Mouse (Mus musculus): ENCODE results near the gene Ccdc12. TPM values are rescaled to one million over a fixed set of nuclear protein-coding genes. Genes with fewer than 3 reads are reported as not detected.

The Ccdc12 gene
- total RNA-seq, 2 experiments from 2014 or later, result 44.8 to 58.6 TPM

GRCm38 (mm10) chr9:110725721-110726135, 69.4 kb downstream of the Ccdc12 start:
- intact Hi-C loops (cut with DNase I), result no loop called here
- DNase-seq (ENCODE audit: low spot score in 2 of 2), result peak; percentile 49 to 54

- intact Hi-C loops (cut with DNase I), result no loop called here
- DNase-seq (ENCODE audit: low spot score in 2 of 2), result peak; percentile 47 to 50
Observed at GRCm38 (mm10) chr9:110726867-110727266, 70.6 kb downstream of the Ccdc12 start.

GRCm38 (mm10) chr9:110729841-110730240, 73.5 kb downstream of the Ccdc12 start:
- intact Hi-C loops (cut with DNase I), result loop anchor here (10.0 kb wide), 1 partner anchor 225 kb away; the partner anchor contains the start of gene Lrrc2

GRCm38 (mm10) chr9:110731859-110732258, 75.6 kb downstream of the Ccdc12 start:
- DNase-seq (ENCODE audit: low spot score in 2 of 2), result no peak
- intact Hi-C loops (cut with DNase I), result loop anchor here (10.0 kb wide), 1 partner anchor 223 kb away; the partner anchor contains the start of gene Lrrc2

More at GRCm38 (mm10) chr9:110729841-110730240, 73.5 kb downstream of the Ccdc12 start:
- DNase-seq (ENCODE audit: low spot score in 2 of 2), result peak in 1 of 2 experiments; percentile 58

- intact Hi-C loops (cut with DNase I), result loop anchor here (10.0 kb wide), 1 partner anchor 222 kb away; the partner anchor contains the start of gene Lrrc2
- DNase-seq (ENCODE audit: low spot score in 2 of 2), result peak; percentile 43 to 52
Observed at GRCm38 (mm10) chr9:110732623-110733022, 76.3 kb downstream of the Ccdc12 start.

- no peak for DNase-seq (ENCODE audit: low spot score in 2 of 2)
- intact Hi-C loops (cut with DNase I), result loop anchor here (10.0 kb wide), 1 partner anchor 222 kb away; the partner anchor contains the start of gene Lrrc2
Observed at GRCm38 (mm10) chr9:110733102-110733501, 76.8 kb downstream of the Ccdc12 start.

- intact Hi-C loops (cut with DNase I), result loop anchor here (10.0 kb wide), 1 partner anchor 221 kb away; the partner anchor contains the start of gene Lrrc2
Observed at GRCm38 (mm10) chr9:110734154-110734553, 77.9 kb downstream of the Ccdc12 start.

GRCm38 (mm10) chr9:110736362-110736761, 80.1 kb downstream of the Ccdc12 start:
- no peak for DNase-seq (ENCODE audit: low spot score in 2 of 2)
- intact Hi-C loops (cut with DNase I), result loop anchor here (10.0 kb wide), 1 partner anchor 218 kb away; the partner anchor contains the start of gene Lrrc2

More at GRCm38 (mm10) chr9:110734154-110734553, 77.9 kb downstream of the Ccdc12 start:
- no peak for DNase-seq (ENCODE audit: low spot score in 2 of 2)

- intact Hi-C loops (cut with DNase I), result loop anchor here (10.0 kb wide), 1 partner anchor 217 kb away; the partner anchor contains the start of gene Lrrc2
- DNase-seq (ENCODE audit: low spot score in 2 of 2), result no peak
Observed at GRCm38 (mm10) chr9:110738054-110738453, 81.8 kb downstream of the Ccdc12 start.

GRCm38 (mm10) chr9:110739961-110740360, 83.7 kb downstream of the Ccdc12 start:
- DNase-seq (ENCODE audit: low spot score in 2 of 2), result no peak
- intact Hi-C loops (cut with DNase I), result loop anchor here (10.0 kb wide), 1 partner anchor 215 kb away; the partner anchor contains the start of gene Lrrc2

GRCm38 (mm10) chr9:110741711-110742294, 85.5 kb downstream of the Ccdc12 start, which contains the start of gene Myl3:
Myl3 (plus strand) TSS chr9:110741861.
- DNase-seq (ENCODE audit: low spot score in 2 of 2), result no peak
- intact Hi-C loops (cut with DNase I), result no loop called here

GRCm38 (mm10) chr9:110742295-110742950, 86.1 kb downstream of the Ccdc12 start:
- intact Hi-C loops (cut with DNase I), result no loop called here
- no peak for DNase-seq (ENCODE audit: low spot score in 2 of 2)

GRCm38 (mm10) chr9:110742951-110743455, 86.7 kb downstream of the Ccdc12 start:
- no peak for DNase-seq (ENCODE audit: low spot score in 2 of 2)
- intact Hi-C loops (cut with DNase I), result no loop called here

GRCm38 (mm10) chr9:110743456-110744323, 87.4 kb downstream of the Ccdc12 start:
- DNase-seq (ENCODE audit: low spot score in 2 of 2), result no peak
- intact Hi-C loops (cut with DNase I), result no loop called here

GRCm38 (mm10) chr9:110745752-110746151, 89.4 kb downstream of the Ccdc12 start:
- DNase-seq (ENCODE audit: low spot score in 2 of 2), result no peak
- intact Hi-C loops (cut with DNase I), result no loop called here

GRCm38 (mm10) chr9:110746238-110746637, 89.9 kb downstream of the Ccdc12 start:
- intact Hi-C loops (cut with DNase I), result no loop called here

GRCm38 (mm10) chr9:110746961-110747360, 90.7 kb downstream of the Ccdc12 start, which contains the start of gene Pth1r:
Pth1r (minus strand) TSS chr9:110747145.
- no peak for DNase-seq (ENCODE audit: low spot score in 2 of 2)
- intact Hi-C loops (cut with DNase I), result no loop called here

More at GRCm38 (mm10) chr9:110746238-110746637, 89.9 kb downstream of the Ccdc12 start:
- DNase-seq (ENCODE audit: low spot score in 2 of 2), result no peak

- DNase-seq (ENCODE audit: low spot score in 2 of 2), result no peak
- intact Hi-C loops (cut with DNase I), result no loop called here
Observed at GRCm38 (mm10) chr9:110748451-110748850, 92.1 kb downstream of the Ccdc12 start.
